Mouse (Mus musculus): ENCODE measurements around the gene Cluh.

Cluh gene

DNA sequence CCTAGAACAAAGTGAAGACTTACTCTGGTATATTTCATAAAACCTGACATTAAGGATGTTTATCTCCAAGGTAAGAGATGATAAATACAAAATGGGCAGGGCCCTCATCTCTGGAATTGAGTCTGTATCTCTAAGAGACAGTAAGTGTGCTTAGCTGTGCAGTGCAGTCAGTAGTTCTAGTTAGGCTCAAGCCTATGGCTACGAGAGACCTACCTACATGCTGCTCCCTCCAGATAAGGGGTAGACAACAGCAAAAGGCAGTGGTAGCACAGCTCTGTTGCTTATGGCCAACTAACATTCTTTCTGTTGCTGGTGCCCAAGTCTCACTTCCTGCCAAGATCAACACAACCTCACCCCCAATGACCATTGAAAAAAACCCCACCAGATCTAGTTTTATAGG, 24.3 kb downstream of the Cluh start:
- DNase-seq (ENCODE audit: low read depth, low spot score) = no peak

DNA sequence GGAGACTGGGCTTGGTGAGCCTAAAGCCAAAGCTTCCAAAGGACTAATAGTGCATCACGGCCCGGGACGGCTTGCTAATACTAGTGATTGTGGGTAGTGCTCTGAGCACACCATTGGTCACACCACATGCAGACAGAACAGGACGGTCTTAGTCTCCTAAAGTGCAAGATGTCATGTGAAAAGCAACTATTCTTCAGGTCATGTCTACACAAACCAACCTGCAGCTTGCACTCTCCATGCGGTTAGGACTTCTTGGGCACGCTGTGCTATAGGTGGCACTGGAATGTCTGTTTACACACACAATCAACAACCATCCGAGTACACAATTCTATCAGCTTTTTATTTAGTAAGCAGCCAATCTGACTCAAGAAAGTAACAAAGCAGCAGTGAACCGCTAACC, 25.4 kb downstream of the Cluh start:
- no peak for DNase-seq (ENCODE audit: low read depth, low spot score)

GRCm38 (mm10) chr11:74675156-74675555, 25.9 kb downstream of the Cluh start:
- DNase-seq (ENCODE audit: low read depth, low spot score) = no peak

GRCm38 (mm10) chr11:74692151-74692550, 42.9 kb downstream of the Cluh start:
- no peak for DNase-seq (ENCODE audit: low read depth, low spot score)

- DNase-seq (ENCODE audit: low read depth, low spot score) = no peak
Measured at GRCm38 (mm10) chr11:74699505-74699904, 50.2 kb downstream of the Cluh start.

DNA sequence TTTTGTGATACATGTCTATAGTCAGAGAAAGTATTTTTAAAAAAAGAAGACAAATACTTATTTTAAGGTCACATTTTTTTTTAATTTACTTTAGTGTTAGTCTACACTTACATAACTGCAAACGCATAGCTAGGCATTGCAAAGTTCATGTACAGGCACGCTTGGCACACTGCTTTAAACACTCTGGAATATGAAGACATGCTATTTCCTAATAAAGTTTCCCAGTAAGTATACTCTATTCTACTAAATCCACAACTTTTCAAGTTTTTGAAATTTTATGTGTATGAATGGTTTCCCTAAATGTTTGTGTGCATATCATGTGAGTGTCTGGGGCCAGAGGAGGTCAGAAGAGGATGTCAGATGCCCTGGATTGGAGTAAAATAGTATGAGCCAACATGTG, 54.8 kb downstream of the Cluh start:
- no peak for DNase-seq (ENCODE audit: low read depth, low spot score)

DNA sequence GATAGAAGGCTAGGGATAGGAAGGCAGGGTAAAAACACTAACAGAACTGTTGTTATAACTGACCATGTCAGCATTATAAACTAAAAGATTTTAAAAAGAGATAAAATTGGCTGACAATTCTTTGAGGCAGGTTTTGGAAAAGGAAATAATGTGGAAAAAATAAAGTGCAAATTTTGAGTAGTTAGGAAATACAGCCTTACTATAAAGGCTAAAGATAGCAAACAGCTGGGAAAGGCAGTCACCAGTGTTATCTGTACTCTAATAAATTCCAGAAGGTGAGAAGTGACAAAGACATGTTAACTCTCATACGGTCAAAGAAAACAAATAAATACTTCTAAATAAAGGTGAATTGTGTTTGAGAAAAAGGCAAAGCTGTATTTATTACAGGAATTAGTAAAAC, 59.5 kb downstream of the Cluh start:
- no peak for DNase-seq (ENCODE audit: low read depth, low spot score)

GRCm38 (mm10) chr11:74710671-74711070, 61.4 kb downstream of the Cluh start:
- DNase-seq (ENCODE audit: low read depth, low spot score) = no peak

GRCm38 (mm10) chr11:74715971-74716525, 66.8 kb downstream of the Cluh start:
- no peak for DNase-seq (ENCODE audit: low read depth, low spot score)
